Mouse (Mus musculus) myocyte (in vitro differentiated cells): ENCODE data around the gene Cib4. TPM values are rescaled to one million over a fixed set of nuclear protein-coding genes. Genes with fewer than 3 reads are reported as not detected.

Source experiments
- H3K27me3 ChIP-seq: one replicate; pipeline ENCODE4 v1.6.1; 2011; ENCODE audit not compliant: control insufficient read depth, insufficient read depth, insufficient read length
- H3K36me3 ChIP-seq: one replicate; pipeline ENCODE4 v1.6.1; 2011; ENCODE audit not compliant: control insufficient read depth, insufficient read depth
- H3K4me2 ChIP-seq: one replicate; pipeline ENCODE4 v1.6.1; 2011; ENCODE audit warnings: low read depth, control low read depth
- H3K4me3 ChIP-seq: one replicate; pipeline ENCODE4 v1.5.1; 2011; ENCODE audit warnings: mild to moderate bottlenecking, control low read depth, moderate library complexity
- H3K79me2 ChIP-seq: one replicate; pipeline ENCODE4 v1.6.1; 2011; ENCODE audit not compliant: control insufficient read depth, insufficient read depth
- H3ac ChIP-seq: one replicate; pipeline ENCODE4 v1.6.1; 2011; ENCODE audit not compliant: control insufficient read depth, insufficient read length
- CEBPB ChIP-seq: IDR thresholded peaks from 2 replicates; pipeline ENCODE4 v1.6.1; 2011; ENCODE audit warnings: mild to moderate bottlenecking, moderate library complexity; ENCODE audit not compliant: poor library complexity, insufficient read depth, severe bottlenecking
- E2F4 ChIP-seq: IDR thresholded peaks from one replicate; pipeline ENCODE4 v1.6.1; 2011; ENCODE audit warnings: mild to moderate bottlenecking, control low read depth, moderate library complexity; ENCODE audit not compliant: insufficient read depth
- MAX ChIP-seq: IDR thresholded peaks from one replicate; pipeline ENCODE4 v1.6.1; 2011; ENCODE audit warnings: low read depth, mild to moderate bottlenecking, control low read depth
- MYOD1 ChIP-seq, 3 experiments: IDR thresholded peaks; one replicate each; pipeline ENCODE4 v1.6.1; 2011; ENCODE audit warnings: control low read depth in 2 of 3, low read depth in 2 of 3, mild to moderate bottlenecking in 2 of 3, moderate library complexity in 1 of 3; ENCODE audit not compliant: insufficient read length in 2 of 3, control insufficient read depth in 1 of 3
- MYOG ChIP-seq, 3 experiments: IDR thresholded peaks; one replicate each; pipeline ENCODE4 v1.6.1; 2011; ENCODE audit warnings: control low read depth in 2 of 3, low read depth in 2 of 3, mild to moderate bottlenecking in 2 of 3; ENCODE audit not compliant: insufficient read length in 2 of 3, control insufficient read depth in 1 of 3, insufficient read depth in 1 of 3
- POLR2A ChIP-seq: IDR thresholded peaks from one replicate; pipeline ENCODE4 v1.6.1; 2011; ENCODE audit warnings: low read depth, mild to moderate bottlenecking, control low read depth, moderate library complexity; ENCODE audit not compliant: insufficient read length
- POLR2AphosphoS2 ChIP-seq: IDR thresholded peaks from one replicate; pipeline ENCODE4 v1.6.1; 2011; ENCODE audit warnings: low read depth, control low read depth; ENCODE audit not compliant: insufficient read length
- REST ChIP-seq: IDR thresholded peaks from one replicate; pipeline ENCODE4 v1.6.1; 2011; ENCODE audit warnings: mild to moderate bottlenecking, control low read depth, moderate library complexity; ENCODE audit not compliant: insufficient read depth, insufficient read length
- SRF ChIP-seq: IDR thresholded peaks from one replicate; pipeline ENCODE4 v1.6.1; 2011; ENCODE audit warnings: low read depth; ENCODE audit not compliant: control insufficient read depth, insufficient read length
- TCF12 ChIP-seq: IDR thresholded peaks from one replicate; pipeline ENCODE4 v1.6.1; 2011; ENCODE audit warnings: mild to moderate bottlenecking, control low read depth; ENCODE audit not compliant: poor library complexity, insufficient read depth, severe bottlenecking
- TCF3 ChIP-seq: IDR thresholded peaks from one replicate; pipeline ENCODE4 v1.6.1; 2011; ENCODE audit warnings: low read depth, control low read depth; ENCODE audit not compliant: insufficient read length
- USF1 ChIP-seq: IDR thresholded peaks from one replicate; pipeline ENCODE4 v1.6.1; 2011; ENCODE audit warnings: low read depth, mild to moderate bottlenecking, control low read depth, moderate library complexity
- polyA plus RNA-seq: library from polyadenylated mRNA; unstranded; fragments of >200 nt; fragmentation: generic; extraction: Trizol; gene quantifications from one replicate; pipeline ENCODE4 v1.2.1, GENCODE M21; 2012; ENCODE audit warnings: missing spikeins

The Cib4 gene
- polyA plus RNA-seq, 1 experiment, result not detected

DNA sequence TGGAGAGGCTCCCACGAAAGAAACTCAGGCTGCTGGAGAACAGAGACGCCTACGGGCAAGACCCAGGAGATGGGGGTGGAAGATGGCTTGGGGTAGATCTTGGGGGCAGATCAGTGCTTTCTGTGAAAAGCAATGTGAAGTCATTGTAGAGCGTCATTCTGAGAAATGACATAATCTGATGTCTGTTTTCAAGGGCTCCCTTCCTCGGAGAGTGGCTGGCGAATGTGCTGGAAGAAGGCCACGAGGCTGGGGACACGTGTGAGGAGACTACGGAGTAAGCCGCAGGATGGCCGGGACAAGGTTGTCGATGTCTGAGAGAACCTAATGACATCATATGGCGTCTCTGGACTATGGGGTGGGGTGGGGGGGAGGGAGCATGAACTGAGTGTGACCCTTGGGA is 8.3 kb upstream of the Cib4 start:
- Histone ChIP-seq H3K27me3 (peaks cover 43% of the 10 kb centered on the region), H3K4me2 (no peak overlapping the region), H3ac (no peak overlapping the region), H3K79me2 (no peaks in the 10 kb centered on the region), H3K36me3 (no peaks in the 10 kb centered on the region), H3K4me3 (no peak overlapping the region)
- no peak for TF ChIP-seq CEBPB
- no peak for TF ChIP-seq POLR2AphosphoS2
- no peak for TF ChIP-seq REST
- no peak for TF ChIP-seq TCF12
- TF ChIP-seq USF1, result no peak
- TF ChIP-seq E2F4, result no peak
- no peak for TF ChIP-seq SRF
- TF ChIP-seq TCF3, result no peak
- TF ChIP-seq MYOD1 (IDR thresholded peaks at IDR 0.05; ENCODE audit: control insufficient read depth in 1 of 3, insufficient read length in 2 of 3, low read depth in 2 of 3), result no peak
- TF ChIP-seq POLR2A, result no peak
- TF ChIP-seq MYOG (IDR thresholded peaks at IDR 0.05; ENCODE audit: control insufficient read depth in 1 of 3, insufficient read depth in 1 of 3, insufficient read length in 2 of 3, low read depth in 2 of 3), result no peak
- TF ChIP-seq MAX, result no peak

GRCm38 (mm10) chr5:30552006-30552405 is 6.4 kb upstream of the Cib4 start:
- H3K4me3 ChIP-seq, result no peak overlapping the region
- no peak overlapping the region for H3K4me2 ChIP-seq
- H3K36me3 ChIP-seq, result no peaks in the 10 kb centered on the region
- no peak overlapping the region for H3ac ChIP-seq
- H3K27me3 ChIP-seq, result peaks cover 38% of the 10 kb centered on the region
- no peaks in the 10 kb centered on the region for H3K79me2 ChIP-seq
- no peak for TF ChIP-seq MAX
- no peak for TF ChIP-seq POLR2A
- TF ChIP-seq REST, result no peak
- TF ChIP-seq TCF12, result no peak
- no peak for TF ChIP-seq USF1
- TF ChIP-seq POLR2AphosphoS2, result no peak
- no peak for TF ChIP-seq MYOG (IDR thresholded peaks at IDR 0.05; ENCODE audit: control insufficient read depth in 1 of 3, insufficient read depth in 1 of 3, insufficient read length in 2 of 3, low read depth in 2 of 3)
- no peak for TF ChIP-seq SRF
- no peak for TF ChIP-seq E2F4
- TF ChIP-seq MYOD1 (IDR thresholded peaks at IDR 0.05; ENCODE audit: control insufficient read depth in 1 of 3, insufficient read length in 2 of 3, low read depth in 2 of 3), result no peak
- TF ChIP-seq TCF3, result no peak
- TF ChIP-seq CEBPB, result no peak

DNA sequence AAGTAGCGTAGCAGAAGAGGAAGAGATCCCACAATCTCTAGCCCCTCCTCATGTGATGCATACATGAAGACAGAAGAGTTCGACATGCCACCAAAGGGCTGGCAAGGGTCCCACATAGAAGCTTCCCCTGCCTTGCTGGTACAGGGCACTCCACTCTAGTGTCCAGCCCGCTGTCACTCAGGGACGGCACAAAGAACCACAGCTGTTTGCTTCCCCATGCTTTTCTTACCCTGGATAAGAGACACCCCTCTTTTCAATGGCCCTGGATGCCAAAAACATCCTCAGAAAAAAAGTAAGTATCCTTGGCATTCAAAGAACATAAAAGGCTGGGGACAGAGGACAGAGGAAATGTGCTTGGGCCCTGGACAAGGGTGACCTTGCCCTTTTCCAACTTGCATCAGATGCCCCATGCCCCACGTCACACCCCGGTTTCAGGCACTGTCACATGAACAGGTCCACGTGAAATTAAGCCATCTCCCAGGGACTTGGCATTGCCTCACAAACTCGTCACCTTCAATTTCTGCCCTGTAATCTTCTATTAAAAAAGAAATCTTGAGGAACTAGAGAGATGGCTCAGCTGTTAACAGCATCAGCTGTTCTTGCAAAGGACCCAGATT is 5.5 kb upstream of the Cib4 start:
- Histone ChIP-seq H3K79me2 (no peaks in the 10 kb centered on the region), H3K4me3 (no peak overlapping the region), H3K27me3 (peaks cover 42% of the 10 kb centered on the region), H3K4me2 (no peak overlapping the region), H3K36me3 (no peaks in the 10 kb centered on the region), H3ac (no peak overlapping the region)
- no peak for TF ChIP-seq MAX
- TF ChIP-seq USF1, result no peak
- no peak for TF ChIP-seq REST
- no peak for TF ChIP-seq TCF12
- TF ChIP-seq MYOD1 (IDR thresholded peaks at IDR 0.05; ENCODE audit: control insufficient read depth in 1 of 3, insufficient read length in 2 of 3, low read depth in 2 of 3), result no peak
- no peak for TF ChIP-seq TCF3
- no peak for TF ChIP-seq POLR2A

GRCm38 (mm10) chr5:30550334-30551021 is 4.8 kb upstream of the Cib4 start:
- H3K79me2 ChIP-seq, result no peaks in the 10 kb centered on the region
- peaks cover 49% of the 10 kb centered on the region for H3K27me3 ChIP-seq
- H3K4me2 ChIP-seq, result no peak overlapping the region
- no peak overlapping the region for H3K4me3 ChIP-seq
- TF ChIP-seq USF1 (no peak), E2F4 (no peak), MYOG (IDR thresholded peaks at IDR 0.05; ENCODE audit: control insufficient read depth in 1 of 3, insufficient read depth in 1 of 3, insufficient read length in 2 of 3, low read depth in 2 of 3) (no peak), REST (no peak), POLR2AphosphoS2 (no peak), POLR2A (no peak), MAX (no peak), CEBPB (no peak), TCF12 (no peak), TCF3 (no peak), MYOD1 (IDR thresholded peaks at IDR 0.05; ENCODE audit: control insufficient read depth in 1 of 3, insufficient read length in 2 of 3, low read depth in 2 of 3) (no peak), SRF (no peak)
- no peaks in the 10 kb centered on the region for H3K36me3 ChIP-seq
- H3ac ChIP-seq, result no peak overlapping the region

DNA sequence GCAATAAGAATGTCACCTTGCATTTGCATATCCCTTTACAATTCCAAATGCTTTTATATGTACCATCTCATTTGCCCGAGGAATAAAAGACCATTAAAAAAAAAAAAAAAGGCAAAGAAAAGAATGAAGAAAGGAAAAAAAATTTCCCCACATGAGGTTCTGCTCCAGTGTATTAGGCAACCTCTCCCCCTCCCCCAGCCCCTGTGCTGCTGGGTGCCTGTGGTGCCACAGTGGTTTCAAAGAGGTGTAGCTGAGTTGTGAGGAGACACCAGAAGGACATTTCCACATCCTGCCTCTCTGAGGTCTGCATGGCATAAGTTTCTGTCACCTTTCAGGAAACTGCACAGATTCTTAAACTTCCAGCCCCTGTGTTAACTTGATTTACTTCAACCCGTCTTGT is 3.0 kb upstream of the Cib4 start:
- Histone ChIP-seq H3ac (no peak overlapping the region), H3K4me2 (no peak overlapping the region), H3K27me3 (peaks cover 37% of the 10 kb centered on the region), H3K4me3 (no peak overlapping the region), H3K79me2 (no peaks in the 10 kb centered on the region), H3K36me3 (no peaks in the 10 kb centered on the region)
- TF ChIP-seq SRF (no peak), POLR2A (no peak), MYOG (IDR thresholded peaks at IDR 0.05; ENCODE audit: control insufficient read depth in 1 of 3, insufficient read depth in 1 of 3, insufficient read length in 2 of 3, low read depth in 2 of 3) (no peak), MAX (no peak), E2F4 (no peak), USF1 (no peak), POLR2AphosphoS2 (no peak)
